Mouse (Mus musculus) lung, embryonic 14.5 days (tissue): ENCODE data around the gene Atg2a. TPM values are rescaled to one million over a fixed set of nuclear protein-coding genes. Genes with fewer than 3 reads are reported as not detected.
"Not testable (repeated sequence)": the region's sequence is repeated elsewhere in the genome, so short reads cannot be mapped to it uniquely, and the experiment has no call there.

Experiments used
- ATAC-seq: fragments of 200-750 bp; cut with Nextera tagmentation; 2 replicates; pipeline ENCODE4 v1.8.0; 2017; ENCODE audit warnings: mild to moderate bottlenecking, moderate TSS enrichment, moderate library complexity; ENCODE audit not compliant: insufficient read depth
- DNase-seq: peaks from one replicate; pipeline ENCODE4 v3.0.0-alpha.2; 2015
- H3K27ac ChIP-seq: fragments of 300-500 bp; sonication (generic); 2 replicates; pipeline ENCODE4 v1.5.1; 2014; ENCODE audit warnings: low read depth, mild to moderate bottlenecking, moderate library complexity
- H3K27me3 ChIP-seq: fragments of 300-500 bp; sonication (generic); 2 replicates; pipeline ENCODE4 v1.6.1; 2014; ENCODE audit warnings: low read length, control low read depth; ENCODE audit not compliant: insufficient read depth
- H3K36me3 ChIP-seq: fragments of 300-500 bp; sonication (generic); 2 replicates; pipeline ENCODE4 v1.6.1; 2014; ENCODE audit warnings: control low read depth; ENCODE audit not compliant: insufficient read depth
- H3K4me1 ChIP-seq: fragments of 300-500 bp; sonication (generic); 2 replicates; pipeline ENCODE4 v1.6.1; 2014; ENCODE audit warnings: antibody characterized with exemption, control low read depth; ENCODE audit not compliant: insufficient read depth
- H3K4me2 ChIP-seq: fragments of 300-500 bp; sonication (generic); 2 replicates; pipeline ENCODE4 v1.6.1; 2014; ENCODE audit warnings: mild to moderate bottlenecking
- H3K4me3 ChIP-seq: fragments of 300-500 bp; sonication (generic); 2 replicates; pipeline ENCODE4 v1.5.1; 2014; ENCODE audit warnings: low read depth, low read length
- H3K9ac ChIP-seq: fragments of 300-500 bp; sonication (generic); 2 replicates; pipeline ENCODE4 v1.6.1; 2014
- H3K9me3 ChIP-seq: fragments of 300-500 bp; sonication (generic); 2 replicates; pipeline ENCODE4 v1.6.1; 2016; ENCODE audit warnings: low read depth, low read length, control low read depth
- CTCF ChIP-seq: IDR thresholded peaks from 2 replicates; pipeline ENCODE4 v1.5.1; 2016; ENCODE audit warnings: antibody characterized with exemption, low read depth
- WGBS: fragments of 180-500 bp; shearing (Covaris S2); extraction: QIAGEN DNeasy Blood & Tissue Kit; methylation state at CpG from one replicate; pipeline ENCODE4 v1.1.7; 2014; 5-methylcytosine and 5-hydroxymethylcytosine counted together
- polyA plus RNA-seq: library from polyadenylated mRNA; unstranded; fragments of >200 nt; fragmentation: Nextera tagmentation; extraction: Ambion mirVana; gene quantifications from 2 replicates; pipeline ENCODE4 v1.2.1, GENCODE M21; 2014

Gene Atg2a
- polyA plus RNA-seq, 1 experiment from 2014 or later: 13.0 TPM

DNA sequence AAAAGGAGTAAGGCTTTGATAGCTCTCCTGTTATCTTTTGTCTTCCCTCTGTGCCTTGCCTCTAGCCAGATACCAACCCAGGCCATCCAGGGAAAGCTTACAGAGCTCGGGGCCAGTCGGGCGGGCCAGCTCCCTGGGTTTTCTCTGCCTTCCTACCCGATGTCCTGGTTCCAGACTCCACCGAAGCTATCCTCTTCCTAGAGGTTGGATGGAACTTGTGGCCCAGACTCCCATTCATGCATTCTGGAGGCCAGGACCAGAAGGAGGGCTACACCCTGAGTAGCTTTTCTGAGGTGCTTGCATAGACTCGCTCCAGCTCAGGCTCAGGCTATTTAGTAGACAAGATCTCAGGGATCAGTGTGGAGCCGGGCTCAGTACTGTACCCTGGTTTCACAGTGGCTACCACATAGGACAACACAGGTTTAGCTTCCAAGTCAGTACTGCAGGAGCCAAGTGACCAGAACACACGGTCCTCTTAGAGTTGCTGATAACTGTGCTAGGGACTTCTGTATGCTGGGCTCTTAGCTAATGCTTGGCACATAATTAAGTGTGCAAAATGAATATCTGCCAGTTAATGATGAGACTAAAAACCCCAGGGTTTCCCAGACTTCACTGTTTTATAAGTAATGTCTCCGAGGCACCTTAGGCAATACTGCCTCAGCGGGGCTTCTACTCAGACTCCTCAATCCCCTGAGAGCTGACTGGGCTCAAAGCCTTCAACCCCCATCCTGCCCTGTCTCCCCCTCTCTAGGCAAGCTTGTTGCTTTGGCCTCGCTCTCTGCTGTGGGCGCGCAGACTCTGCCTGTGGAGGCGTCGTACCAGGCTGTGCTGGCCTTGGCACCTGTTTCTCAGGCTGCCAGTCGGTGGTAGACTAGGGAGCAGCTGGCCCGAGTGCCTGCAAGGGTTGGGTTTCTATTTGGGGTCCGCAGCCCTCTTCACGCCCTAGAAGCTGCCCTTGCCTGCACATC, 45.2 kb downstream of the Atg2a start:
- no peak for TF ChIP-seq CTCF
- no peak for ATAC-seq
- no peak overlapping the region for H3K9ac ChIP-seq
- peaks cover 69% of the 10 kb centered on the region for H3K36me3 ChIP-seq
- DNase-seq: no peak
- no peak overlapping the region for H3K4me2 ChIP-seq
- no peaks in the 10 kb centered on the region for H3K9me3 ChIP-seq
- H3K4me1 ChIP-seq: peaks cover 4% of the 10 kb centered on the region; the same call in 1 of the 2 replicates
- peak overlapping the region; percentile 58 for H3K27ac ChIP-seq
- WGBS: 79% methylated on average over 19 of the region's 19 CpGs
- no peaks in the 10 kb centered on the region for H3K27me3 ChIP-seq
- no peak overlapping the region for H3K4me3 ChIP-seq

DNA sequence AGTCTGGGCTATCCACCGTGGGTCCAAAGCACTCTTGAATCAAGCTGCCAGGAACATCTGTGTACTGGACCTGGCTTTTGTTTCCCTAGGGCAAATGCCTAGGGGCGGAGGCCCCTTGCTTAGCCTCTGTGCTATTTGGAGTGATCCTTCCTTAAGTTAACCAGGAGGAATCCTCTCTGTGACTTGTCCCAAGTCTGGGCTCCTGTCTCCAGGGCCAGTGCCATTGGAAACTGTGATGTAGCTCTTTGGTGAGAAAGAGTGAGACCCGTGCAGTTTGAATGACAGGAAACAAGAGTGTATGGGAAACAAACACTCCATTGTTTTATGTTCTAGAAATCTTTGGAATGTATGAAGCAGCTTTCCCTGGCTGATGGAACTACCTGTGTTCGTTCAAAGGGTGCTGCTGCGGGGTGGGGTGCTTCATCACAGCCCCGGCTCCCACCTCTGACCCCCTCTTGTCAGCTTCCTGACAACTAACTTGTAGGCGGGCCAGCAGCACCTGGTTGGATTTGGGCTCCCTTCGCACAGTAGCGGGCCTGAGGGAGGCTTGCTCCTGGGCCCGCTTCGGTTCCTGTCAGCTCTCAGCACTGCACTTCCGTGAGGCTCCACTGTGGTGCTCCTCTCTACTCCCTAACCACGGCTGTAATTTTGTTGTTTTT, 46.9 kb downstream of the Atg2a start:
- Histone ChIP-seq H3K4me1 (peaks cover 4% of the 10 kb centered on the region; the same call in 1 of the 2 replicates), H3K9ac (no peak overlapping the region), H3K36me3 (peaks cover 65% of the 10 kb centered on the region), H3K9me3 (no peaks in the 10 kb centered on the region), H3K4me2 (no peak overlapping the region), H3K27ac (peak overlapping the region; percentile 42), H3K27me3 (no peaks in the 10 kb centered on the region), H3K4me3 (no peak overlapping the region)
- 47% methylated on average over 13 of the region's 13 CpGs for WGBS
- TF ChIP-seq CTCF: no peak
- DNase-seq (peak; percentile 39), ATAC-seq (no peak)

DNA sequence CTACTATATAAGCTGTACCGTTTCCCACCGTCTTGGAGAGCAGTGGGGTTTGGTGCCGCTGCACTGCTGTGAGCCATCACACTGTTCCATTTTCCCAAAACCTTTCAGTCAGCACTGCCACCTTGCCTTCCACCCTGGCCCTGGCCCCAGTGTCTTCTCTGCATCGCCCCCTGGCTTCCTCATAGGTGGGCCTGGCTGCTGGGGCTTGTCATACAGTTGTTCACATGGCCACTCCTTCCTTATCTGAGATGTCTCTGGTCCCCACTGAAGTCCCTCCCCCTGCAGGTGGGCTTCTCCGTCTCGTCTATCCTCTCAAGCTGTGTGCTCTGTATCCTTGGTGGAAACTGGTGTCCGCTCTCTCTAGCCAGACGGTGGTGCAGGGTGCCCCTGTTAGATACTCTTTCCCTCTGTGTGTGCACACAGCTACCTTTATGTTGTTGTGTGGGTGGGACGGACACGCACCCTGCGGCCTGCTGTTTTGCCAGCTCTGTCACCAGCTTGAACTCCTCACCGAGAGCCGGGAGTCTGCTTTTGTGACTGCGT, 48.3 kb downstream of the Atg2a start:
- H3K9ac ChIP-seq: no peak overlapping the region
- no peak overlapping the region for H3K4me3 ChIP-seq
- H3K27me3 ChIP-seq: no peaks in the 10 kb centered on the region
- H3K27ac ChIP-seq: no peak overlapping the region
- 0 out of 2 replicates have a peak, but pooled peaks have one; percentile 24 for TF ChIP-seq CTCF
- WGBS: 88% methylated on average over 14 of the region's 14 CpGs
- ATAC-seq (no peak), DNase-seq (no peak)
- no peaks in the 10 kb centered on the region for H3K9me3 ChIP-seq
- peaks cover 4% of the 10 kb centered on the region; the same call in 1 of the 2 replicates for H3K4me1 ChIP-seq
- H3K4me2 ChIP-seq: no peak overlapping the region
- peaks cover 68% of the 10 kb centered on the region for H3K36me3 ChIP-seq

DNA sequence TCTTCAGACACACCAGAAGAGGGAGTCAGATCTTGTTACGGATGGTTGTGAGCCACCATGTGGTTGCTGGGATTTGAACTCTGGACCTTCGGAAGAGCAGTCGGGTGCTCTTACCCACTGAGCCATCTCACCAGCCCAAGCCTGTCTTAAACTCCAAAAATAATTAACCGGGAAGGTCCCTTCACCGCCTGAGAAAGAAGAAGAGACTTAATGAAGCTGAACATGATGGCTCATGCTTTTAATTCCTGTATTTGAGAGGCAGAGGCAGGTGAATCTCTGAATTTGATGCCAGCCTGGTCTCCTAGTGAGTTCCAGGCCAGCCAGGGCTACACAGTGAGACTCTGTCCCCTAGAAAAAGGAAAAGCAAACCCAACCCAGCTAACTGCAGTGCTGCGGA, 49.2 kb downstream of the Atg2a start:
- H3K27ac ChIP-seq: not testable (repeated sequence)

DNA sequence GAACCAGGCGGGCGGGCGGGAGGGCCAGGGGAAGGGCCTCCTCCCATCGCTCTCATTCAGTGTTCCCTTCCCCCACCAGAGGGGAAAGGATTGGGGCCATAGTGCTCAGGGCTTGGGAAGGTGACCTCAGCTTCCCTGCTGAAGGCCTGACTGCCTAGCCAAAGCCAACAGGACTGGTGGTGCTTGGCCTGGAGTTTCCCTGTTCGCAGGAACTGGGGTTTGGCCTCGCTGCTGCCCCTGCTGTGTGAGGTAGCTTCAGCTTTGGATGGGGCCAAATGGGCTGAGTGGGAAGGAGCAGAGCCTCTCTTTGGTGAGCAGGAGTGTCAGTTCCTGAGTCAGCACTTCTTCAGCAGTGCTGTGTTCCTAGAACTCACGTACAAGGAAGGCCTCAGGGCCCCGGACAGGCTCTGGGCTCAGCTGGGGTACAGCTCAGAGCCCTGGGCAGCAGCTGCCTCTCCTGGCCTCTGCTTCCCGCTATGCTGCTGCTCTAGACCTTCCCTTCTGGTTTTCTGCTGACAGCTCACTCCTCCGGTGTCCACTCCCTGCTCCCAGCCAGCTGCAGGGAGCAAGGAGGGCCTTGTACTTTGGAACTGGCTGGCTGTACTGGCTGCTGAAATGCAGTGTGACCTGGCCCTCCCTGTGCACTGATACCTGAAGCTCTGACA, 49.8 kb downstream of the Atg2a start:
- DNase-seq (peak; percentile 15), ATAC-seq (peak; percentile 45; the same call in 1 of the 2 replicates)
- H3K9ac ChIP-seq: no peak overlapping the region
- no peak for TF ChIP-seq CTCF
- H3K4me2 ChIP-seq: no peak overlapping the region
- peak overlapping the region; percentile 50 for H3K27ac ChIP-seq
- H3K36me3 ChIP-seq: peaks cover 68% of the 10 kb centered on the region
- H3K4me1 ChIP-seq: no peaks in the 10 kb centered on the region
- no peak overlapping the region for H3K4me3 ChIP-seq
- H3K27me3 ChIP-seq: no peaks in the 10 kb centered on the region
- 79% methylated on average over 10 of the region's 10 CpGs for WGBS
- no peaks in the 10 kb centered on the region for H3K9me3 ChIP-seq

More for the DNA sequence above, 49.2 kb downstream of the Atg2a start:
- H3K4me2 ChIP-seq, H3K4me3 ChIP-seq, H3K4me1 ChIP-seq, DNase-seq, H3K9ac ChIP-seq, H3K27me3 ChIP-seq, H3K9me3 ChIP-seq, ATAC-seq: not testable (repeated sequence)
- 90% methylated on average over 4 of the region's 6 CpGs for whole genome bisulfite sequencing
- peaks cover 68% of the 10 kb centered on the region for H3K36me3 ChIP-seq

DNA sequence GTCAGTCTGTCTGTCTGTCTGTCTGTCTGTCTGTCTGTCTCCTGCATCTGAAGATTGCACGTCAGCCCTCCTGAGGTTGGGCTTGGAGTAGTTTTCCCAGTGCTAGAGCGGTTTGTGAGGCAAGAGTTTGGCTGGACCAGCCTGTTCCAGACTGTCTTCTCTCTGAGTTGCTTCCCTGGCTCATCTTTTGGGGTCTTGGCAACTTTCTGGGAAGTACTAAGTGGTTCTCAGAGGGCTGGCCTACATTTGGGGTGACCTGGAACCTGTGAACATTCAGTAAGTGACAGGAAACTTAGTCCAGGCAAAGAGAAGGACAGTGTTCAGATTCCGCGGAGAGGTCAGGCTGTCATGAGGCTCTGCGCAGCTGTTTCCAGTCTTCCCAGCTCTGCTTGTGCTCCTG, 50.8 kb downstream of the Atg2a start:
- Histone ChIP-seq H3K27ac (no peak overlapping the region; the same call in 1 of the 2 replicates), H3K36me3 (peaks cover 66% of the 10 kb centered on the region)

More for the DNA sequence above, 50.8 kb downstream of the Atg2a start:
- 81% methylated on average over 5 of the region's 5 CpGs for WGBS
- Histone ChIP-seq H3K27me3 (no peaks in the 10 kb centered on the region), H3K4me1 (no peaks in the 10 kb centered on the region), H3K9me3 (no peaks in the 10 kb centered on the region), H3K4me2 (no peak overlapping the region), H3K4me3 (no peak overlapping the region), H3K9ac (no peak overlapping the region)
- no peak for TF ChIP-seq CTCF
- ATAC-seq (no peak), DNase-seq (no peak)
